Mouse (Mus musculus) hindlimb bud, embryonic 11.5 days (tissue): ENCODE measurements at regions not wholly inside any gene's neighbourhood (a gene's known extent, or its start where the extent isn't known, plus 50 kb on each side); places are given as distances from the start of the nearest gene placed in this dataset.

Experiments
- DNase-seq: peaks from one replicate; pipeline ENCODE4 v3.0.0-alpha.2; 2012; ENCODE audit warnings: low read depth, low spot score; ENCODE audit errors: extremely low spot score

DNA sequence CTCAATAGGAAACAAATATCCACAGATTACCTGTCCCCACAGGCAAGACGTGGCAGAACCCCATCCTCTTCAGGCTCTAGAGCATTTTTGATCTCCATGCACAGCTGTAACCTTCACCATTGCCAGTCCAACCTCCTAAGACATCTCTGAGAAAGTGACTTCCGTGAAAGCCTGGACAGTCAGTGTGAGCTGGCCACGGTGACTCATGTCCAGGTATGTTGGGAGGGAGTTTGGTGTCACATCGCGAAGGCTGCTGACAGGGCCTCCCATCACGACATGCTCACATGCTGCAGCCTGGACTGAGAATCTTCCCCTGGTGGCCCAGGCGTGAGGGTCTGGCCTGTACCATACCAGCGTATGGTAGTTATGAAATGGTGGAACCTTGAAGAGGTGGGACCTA, 449.0 kb upstream of the Jarid2 start:
- DNase-seq = no peak

DNA sequence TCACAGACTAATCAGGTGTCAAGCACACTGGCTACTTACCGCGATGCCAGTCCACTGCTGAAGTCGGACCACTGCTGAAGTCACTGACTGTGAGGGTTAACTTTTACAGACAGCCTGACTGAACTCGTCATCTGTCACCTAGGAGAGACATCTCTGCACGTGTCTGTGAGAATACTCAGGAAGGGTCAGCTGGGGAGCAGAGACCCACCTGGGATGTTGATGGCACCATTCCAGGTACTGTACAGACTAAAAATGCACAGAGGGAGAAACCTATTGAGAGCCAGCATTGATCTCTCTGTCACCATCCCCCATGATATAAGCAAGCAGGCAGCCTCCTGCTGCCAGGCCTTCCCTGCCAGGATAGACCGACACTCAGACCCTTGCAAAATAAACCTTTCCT, 447.5 kb upstream of the Jarid2 start:
- DNase-seq = no peak

DNA sequence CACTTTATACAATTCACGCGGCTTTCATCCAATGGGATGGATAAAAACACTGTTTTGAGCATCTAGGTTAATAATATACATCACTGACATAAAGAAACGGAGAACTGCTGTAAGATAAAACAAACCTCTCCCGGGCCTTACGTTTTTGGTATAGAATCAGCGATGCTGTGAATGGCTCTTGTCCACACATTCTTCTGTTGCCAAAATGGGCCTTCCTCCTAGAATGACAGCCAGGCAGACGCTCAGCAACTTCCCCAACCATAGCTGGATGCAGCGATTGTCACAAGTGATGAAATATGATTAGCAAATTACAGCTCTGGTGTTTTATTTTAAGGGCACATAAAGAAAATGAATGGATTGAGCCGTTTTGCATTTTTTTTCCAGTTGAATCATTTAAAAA, 447.0 kb upstream of the Jarid2 start:
- no peak for DNase-seq

DNA sequence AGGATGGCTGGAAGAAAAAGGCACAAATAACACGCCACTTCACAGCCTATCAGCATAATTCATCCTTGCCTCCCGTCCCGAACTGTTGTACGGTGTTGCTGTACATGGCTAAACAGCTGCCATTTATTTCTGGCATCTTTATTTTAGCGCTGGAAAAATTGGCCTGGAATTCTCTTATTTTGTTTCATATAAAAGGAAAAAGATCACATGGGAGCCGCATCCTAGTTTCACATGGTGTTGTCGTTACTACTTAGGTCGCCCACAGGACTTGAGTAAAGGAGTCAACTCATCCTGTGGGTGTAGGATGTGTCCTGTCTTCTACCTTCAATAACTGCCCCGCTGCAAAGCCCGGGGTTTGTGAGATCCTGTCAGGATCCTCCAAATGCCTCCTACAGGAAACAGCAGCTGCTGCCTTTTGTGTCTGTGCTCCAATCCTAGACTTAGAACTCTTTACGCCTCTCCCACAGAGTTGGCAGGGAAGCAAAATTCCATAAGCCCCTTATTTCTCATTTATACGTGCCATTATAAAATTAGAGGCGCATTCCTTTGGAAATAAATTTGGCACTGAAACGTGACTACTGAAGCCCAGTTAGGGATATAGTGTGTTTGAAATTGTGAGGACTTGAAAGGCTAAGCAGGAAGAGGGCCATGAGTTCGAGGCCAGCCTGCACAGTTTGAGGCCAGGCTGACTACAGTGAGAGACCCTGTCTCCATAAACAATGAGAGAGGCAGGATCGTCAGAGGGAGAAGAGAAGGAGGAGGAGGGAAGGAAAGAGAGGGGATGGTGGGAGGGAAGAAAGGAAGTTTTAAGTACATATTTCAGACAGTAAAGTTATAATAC, 446.3 kb upstream of the Jarid2 start:
- no peak for DNase-seq

DNA sequence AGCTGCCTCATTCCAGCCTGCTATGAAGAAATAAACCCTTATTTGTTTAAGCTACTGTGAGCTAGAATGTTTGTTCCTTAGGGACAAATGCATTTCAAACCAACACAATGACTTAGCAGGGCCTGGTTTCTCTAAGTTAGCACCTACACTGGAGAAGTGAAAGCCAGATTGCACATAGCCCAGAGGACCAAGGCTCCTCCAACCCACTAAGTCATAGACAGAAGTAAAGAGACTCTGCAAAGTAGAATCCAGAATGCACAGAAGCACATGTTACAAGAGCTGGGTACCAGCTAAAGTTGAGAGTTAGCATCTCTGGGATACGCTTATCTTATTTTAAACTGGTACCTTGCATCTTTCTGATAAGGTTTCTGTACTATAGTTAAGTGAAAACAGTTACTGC, 443.4 kb upstream of the Jarid2 start:
- DNase-seq = no peak

DNA sequence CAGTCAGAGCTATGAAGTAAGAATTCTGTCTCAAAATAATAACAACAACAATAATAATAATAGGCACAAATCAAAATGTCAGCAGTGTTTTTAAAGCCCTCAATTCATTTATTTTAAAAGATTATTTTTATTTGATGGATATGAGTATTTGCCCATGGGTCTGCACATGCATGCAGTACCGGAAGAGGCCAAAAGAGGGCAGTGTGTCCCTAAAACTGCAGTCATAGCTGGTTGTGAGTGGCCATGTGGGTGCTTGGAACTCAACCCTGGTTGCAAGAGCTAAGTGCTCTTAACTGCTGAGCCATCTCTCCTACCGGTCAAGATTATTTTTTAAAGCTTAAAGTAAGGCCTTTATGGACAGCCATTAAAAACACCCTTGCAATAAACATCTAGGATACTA, 439.1 kb upstream of the Jarid2 start:
- DNase-seq = no peak

DNA sequence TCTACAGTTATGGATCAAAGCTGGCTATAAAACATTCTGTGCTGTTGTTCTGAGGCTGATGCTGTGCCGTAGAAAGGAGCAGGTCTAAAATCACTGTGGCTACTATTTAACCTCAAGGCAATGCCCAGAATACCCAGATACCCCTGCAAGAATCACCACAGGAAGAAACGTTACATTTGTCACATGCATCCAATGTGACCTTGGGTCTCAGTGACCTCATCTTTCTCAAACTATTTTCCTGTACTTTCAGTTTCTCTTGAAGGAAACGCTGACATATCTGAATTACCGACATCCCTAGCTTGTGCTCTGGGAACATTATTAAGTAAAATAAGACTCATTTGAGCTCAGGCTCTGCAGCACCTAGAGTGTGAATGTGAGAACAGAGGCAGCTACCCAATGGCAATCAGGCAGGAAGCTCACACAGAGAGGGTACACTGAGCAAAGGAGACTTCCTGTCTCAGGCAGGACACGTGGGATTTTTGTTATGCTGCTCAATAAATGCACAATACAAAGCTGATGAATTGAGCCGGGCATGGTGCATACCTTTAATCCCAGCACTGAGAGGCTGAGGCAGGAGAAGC, 436.7 kb upstream of the Jarid2 start:
- no peak for DNase-seq

DNA sequence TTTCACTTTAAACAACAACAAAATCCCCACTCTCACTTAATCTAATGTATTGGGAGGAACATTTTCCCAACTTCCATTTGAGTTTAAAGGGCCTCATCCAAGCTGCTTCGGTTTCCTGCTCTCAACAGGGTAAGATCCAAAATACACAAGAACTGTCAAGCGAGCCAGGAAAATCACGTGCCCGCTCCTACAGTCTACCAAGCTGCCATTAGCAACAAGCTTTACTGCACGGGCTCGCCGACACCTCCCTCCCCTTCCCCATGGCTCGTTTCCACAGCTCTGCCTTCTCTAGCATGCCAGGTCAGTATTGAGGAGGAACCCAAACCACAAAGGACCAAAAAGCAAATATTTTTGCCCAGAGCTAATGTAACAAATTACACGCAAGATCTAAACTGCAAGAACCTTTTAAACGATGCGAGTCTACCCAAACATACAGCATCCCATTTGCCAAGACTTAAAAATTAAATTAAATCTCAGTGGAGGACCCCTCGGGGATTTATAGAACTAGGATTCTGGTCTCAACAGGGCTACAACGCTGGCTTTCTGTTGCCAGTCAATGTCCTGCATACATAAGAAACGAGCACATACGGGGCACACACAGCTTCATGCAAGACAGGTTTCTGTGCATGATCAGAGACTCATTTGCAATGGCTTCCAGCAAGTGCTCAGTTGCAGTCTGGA, 435.4 kb upstream of the Jarid2 start:
- DNase-seq = no peak

DNA sequence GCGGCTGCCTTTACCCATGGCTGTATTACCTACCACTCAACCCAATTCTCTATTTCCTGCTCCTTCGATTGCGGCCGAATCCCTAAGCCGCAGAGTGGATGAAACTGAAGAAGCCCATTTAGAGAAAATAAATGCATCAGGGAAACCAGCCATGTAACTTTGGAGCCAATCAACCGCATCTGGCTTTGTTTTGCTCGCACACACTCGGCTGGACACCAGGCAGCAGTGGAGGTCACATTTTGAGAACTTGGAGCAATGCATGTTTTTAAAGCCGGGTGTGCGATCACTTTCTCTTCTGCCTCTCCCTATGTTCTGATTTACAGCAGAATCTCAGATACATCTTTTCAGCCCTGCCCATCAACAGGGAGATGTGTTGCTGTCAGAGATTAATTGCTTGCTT, 433.7 kb upstream of the Jarid2 start:
- no peak for DNase-seq

DNA sequence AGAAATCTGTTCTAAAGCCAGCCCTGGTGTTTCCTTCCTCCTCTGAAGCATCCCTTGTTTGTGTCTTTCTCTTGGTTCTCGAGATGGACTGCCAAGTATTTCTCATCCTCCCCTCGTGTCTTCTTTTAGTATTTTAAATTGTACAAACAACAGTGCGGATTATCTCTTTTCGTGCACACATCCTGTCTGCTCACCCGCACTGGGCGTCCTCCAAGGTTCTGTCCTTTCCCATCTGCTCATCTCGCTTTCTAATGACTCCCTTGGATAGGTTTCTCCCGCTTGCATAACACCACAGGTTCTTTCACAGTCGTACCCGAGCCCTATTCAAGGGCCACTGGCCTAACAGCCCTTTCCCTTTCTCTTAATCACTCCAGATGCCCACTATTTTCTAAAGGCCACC, 428.7 kb upstream of the Jarid2 start:
- DNase-seq = no peak

DNA sequence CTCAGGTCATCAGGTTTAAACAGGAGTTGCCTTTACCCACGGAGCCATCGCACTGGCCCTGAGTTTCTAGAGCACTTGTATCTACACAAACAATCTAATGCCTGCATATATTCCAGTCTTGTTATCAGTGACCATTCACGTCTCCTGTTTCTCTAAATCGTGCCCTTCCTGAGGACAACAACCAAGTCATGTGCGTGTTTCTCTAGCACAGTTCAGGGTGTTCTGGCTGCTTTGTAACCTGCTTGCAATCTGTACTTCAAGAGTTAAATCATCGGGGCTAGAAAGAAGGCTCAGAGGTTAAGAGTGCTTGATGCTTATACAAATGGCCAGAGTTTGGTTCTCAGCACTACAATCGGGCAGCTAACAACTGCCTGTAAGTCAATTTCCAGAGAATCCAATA, 428.1 kb upstream of the Jarid2 start:
- no peak for DNase-seq

DNA sequence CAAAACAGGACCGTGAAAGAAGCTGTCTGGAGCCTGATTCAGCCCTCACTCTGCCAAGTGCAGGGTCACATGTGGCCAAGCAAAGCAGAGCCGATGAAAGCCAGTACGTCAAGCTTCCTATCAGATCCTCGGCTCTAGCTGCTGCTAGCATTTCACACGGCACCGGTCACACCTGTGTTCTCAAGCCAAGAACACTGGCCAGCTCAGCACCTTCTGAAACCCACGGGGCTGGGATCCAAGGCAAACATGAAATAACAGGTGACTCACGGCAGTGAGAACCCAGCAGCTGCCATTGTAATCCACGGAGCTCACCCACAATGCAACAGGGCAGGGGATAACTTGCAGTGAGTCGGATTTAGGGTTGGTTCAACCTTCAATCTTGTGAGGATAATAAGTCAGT, 427.3 kb upstream of the Jarid2 start:
- no peak for DNase-seq

DNA sequence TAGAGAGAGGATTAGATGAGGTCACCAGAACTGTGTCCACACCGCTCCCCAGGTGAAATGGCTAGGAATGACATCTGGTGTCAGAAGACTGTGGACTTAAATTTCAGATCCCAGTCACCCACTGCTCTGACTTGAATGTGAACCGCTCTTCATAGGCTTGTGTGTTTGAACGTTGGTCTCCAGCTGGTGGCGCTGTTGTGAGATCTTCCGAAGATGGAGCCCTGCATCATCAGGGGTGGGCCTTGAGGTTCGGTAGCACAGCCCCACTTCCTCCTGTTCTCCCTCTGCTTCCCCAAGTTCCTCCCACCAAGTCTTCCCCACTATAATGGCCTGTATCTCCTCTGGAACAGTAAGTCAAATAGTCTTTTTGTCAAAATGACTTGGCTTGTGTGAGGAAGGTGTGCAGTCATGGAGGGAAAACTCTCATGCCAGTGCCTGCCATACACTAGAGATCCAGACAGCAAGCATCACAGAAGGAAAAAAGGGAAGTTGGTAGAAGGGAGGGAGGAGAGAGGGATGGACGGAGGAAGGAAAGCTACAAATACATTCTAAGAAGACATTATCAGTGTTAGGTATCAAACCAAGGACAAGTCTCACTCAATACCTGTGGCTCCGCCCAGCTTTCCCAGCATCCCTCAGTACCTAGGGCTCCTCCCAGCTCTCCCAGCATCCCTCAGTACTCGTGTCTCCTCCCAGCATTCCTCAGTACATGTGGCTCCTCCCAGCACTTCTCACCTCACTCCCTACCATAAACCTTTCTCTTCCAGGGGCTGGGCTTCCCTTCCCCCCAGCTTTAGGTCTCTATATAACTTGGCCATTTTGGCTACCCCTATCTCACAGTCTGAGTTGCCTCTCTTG, 423.9 kb upstream of the Jarid2 start:
- DNase-seq = no peak

DNA sequence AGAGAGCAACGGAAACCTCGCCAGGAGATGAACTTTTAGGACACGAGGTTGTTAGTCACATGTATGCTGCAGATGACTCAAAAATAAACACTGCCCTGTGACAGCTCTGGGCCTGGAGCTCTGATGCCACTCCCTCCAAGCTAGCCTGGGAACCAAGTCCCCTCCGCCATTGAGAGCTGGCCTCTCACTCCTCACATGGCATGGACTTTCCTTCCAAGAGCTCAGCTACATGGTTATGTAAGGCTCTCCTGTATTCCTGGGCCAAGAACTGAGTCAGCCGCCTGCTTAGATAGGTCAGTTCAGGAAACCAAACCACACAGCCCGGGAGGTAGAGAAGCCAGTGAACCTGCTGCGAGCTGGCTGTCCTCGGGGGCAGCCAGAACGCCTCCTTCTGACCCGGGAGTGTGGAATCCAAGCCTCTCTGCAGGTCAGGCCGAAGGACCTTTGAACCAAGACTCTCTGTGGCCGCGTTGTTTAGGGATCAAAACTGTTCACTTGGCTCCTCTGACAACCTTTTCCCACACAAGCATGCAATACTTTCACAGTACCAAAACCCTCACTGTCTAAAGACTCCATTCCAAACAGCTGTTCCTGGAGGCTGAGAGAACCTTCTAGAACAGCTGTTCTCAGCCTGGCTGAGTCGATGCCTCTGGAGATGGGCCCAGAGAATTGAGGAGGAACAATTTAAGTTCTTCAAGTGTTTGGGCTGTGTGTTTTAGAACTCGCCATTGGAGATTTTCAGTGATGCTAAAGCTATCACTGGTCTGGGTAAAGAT, 422.8 kb upstream of the Jarid2 start:
- no peak for DNase-seq

DNA sequence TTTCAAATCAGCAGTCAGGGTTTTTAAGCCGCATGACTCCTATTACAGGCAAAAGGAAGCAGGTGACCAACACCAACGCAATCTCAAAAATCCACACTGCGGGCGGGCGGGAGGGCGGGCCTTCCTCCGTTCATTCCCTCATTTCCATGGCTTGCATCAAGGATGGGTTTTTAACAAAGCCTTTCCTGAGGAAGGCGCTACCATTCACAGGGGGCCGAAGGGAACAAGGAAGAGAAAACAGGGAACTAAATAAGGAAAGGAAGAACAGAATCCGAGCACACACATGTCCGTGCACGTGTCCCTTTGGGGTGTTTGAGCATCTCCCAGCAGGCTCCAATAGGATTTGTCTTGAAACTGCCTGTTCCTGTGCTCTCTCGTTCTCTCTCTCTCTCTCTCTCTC, 421.0 kb upstream of the Jarid2 start:
- no peak for DNase-seq

DNA sequence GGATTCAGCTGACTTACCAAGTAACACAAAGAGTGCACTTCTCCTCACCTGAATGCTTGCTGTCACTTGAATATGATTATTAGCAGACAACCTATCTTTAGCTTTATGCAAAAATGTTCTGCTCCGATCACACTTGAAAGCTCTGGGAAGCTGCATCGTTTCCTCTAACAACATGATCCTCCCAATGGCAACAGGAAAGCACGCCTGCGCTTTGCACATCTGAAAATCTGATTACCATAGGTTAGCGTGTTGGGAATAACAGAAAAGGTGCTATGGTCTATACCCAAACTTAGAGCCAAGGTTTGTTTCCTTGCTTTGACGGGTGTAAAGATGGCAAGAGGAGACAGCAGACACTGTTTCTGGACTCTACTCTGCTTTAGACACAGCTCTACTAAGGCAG, 417.0 kb upstream of the Jarid2 start:
- no peak for DNase-seq

DNA sequence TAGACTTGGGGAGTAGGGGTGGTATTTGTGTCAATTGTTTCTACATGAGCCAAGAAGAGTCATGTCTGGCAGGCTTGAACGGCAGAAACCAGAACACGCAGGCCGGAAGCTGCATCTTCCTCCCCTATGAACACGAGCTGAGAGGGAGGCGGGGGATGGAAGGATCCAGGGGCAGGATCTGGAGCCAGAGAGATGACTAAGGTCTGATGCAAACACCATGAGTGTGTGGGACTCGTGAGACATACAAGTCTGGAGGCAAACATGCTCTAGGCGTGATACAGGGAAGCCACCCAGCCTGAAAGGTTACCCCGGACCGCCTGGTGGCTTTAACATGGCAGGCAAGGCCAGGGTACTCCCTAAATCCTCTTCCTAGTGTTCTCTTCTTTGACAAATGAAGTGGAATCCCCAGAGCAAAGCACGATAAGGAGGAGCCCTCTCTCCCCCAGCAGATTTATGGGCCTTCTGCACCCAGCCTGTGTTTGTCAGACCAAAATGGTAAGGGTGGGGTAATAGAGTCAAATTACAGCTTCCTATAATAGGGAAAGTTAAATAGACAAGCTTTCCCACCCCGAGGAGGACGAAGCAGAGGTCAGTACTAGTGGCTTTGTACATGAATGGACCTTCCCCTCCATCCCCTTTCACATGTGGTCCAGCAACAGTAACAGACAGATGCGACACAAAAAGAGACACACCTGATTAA, 412.4 kb upstream of the Jarid2 start:
- DNase-seq = no peak

DNA sequence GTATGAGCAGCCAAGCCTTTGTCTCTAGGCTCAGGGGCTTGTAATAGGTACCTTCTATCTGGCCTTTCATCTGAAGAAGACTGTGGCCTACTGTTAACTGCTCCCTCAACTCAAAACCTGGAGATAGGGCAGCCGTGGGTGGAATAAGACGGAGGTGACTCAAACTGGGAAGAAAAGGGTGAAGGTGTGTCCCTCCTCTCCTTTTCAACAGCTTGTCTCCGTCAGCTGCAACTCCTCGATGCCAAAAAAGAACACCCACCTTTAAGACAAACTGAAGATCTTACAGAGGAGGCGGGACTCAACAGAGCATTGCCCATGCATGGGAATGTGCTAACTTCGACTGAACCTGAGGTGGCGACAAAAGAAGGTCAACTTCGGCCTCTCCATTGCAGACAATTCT, 411.7 kb upstream of the Jarid2 start:
- DNase-seq = no peak

DNA sequence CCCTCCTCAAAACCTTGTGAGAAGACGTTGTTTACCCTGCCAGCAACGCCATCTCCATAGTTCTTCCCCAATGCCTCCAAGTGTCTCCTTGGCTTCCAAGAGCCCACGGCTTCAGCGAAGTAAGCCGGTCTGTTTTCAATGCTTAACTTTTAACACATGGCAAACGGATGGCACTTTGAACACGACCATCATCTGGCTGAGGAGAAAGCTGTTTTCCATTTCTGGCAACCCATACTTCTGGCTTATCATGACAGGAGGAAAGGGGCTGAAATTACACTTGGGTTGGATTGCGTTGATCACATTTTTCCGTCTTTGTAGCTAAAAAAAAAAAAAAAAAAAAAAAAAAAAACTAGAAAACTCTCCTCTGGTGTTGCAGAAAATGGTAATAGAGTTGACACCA, 410.2 kb upstream of the Jarid2 start:
- no peak for DNase-seq

DNA sequence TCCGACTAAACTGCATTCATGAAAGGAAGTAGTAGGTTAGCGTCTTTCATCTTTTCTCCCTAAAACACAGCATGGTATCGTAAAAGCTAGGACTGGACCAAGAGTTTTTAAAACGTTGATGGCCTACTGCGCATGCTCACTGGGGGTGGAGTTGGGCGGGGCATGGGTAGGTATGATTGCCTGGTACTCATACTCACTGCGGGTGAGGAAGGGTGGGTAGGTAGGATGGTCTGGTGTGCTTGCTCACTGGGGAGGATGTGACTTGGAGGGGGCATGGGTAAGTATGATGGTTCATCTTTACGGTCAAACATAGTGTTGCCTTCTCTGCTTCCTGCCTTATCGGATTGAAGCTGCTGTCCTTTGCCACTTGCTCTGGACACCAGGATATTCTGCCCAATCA, 409.8 kb upstream of the Jarid2 start:
- DNase-seq = no peak
